Mouse (Mus musculus): ENCODE data around the gene Grpel1. TPM values are rescaled to one million over a fixed set of nuclear protein-coding genes. Genes with fewer than 3 reads are reported as not detected.

The Grpel1 gene
- polyA plus RNA-seq, 1 experiment = 17.4 TPM

DNA sequence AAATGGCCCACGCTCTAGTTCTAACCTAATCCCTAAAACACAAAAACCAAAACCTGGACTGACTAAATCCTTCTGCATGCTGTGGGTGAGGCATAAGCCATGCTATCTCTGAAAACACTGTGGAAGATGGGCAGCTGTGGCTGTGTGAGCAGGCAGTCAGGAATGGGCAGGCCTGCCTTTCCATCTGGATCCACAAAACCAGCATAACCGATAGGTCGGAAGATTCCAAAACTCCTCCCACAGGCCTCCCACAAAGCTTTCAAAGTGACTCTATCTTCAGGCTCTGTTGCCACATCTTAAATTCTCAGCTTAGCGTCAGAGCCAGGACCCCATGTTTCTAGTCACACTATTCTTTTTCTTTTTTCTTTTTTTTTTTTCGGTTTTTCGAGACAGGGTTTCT lies 29.1 kb downstream of the Grpel1 start:
- H3K4me1 ChIP-seq = peaks cover 11% of the 10 kb centered on the region; the same call in 1 of the 2 replicates
- no peak overlapping the region for H3K4me3 ChIP-seq (replicated peaks)
- peaks cover 84% of the 10 kb centered on the region for H3K36me3 ChIP-seq (replicated peaks; ENCODE audit: low read length)
- TF ChIP-seq FLI1 (IDR thresholded peaks at IDR 0.05; ENCODE audit: low read length) (no peak), GATA1 (IDR thresholded peaks at IDR 0.05; ENCODE audit: borderline replicate concordance, low read length) (no peak)
- H3K9me3 ChIP-seq = no peaks in the 10 kb centered on the region
- H3K27me3 ChIP-seq (replicated peaks) = no peaks in the 10 kb centered on the region

DNA sequence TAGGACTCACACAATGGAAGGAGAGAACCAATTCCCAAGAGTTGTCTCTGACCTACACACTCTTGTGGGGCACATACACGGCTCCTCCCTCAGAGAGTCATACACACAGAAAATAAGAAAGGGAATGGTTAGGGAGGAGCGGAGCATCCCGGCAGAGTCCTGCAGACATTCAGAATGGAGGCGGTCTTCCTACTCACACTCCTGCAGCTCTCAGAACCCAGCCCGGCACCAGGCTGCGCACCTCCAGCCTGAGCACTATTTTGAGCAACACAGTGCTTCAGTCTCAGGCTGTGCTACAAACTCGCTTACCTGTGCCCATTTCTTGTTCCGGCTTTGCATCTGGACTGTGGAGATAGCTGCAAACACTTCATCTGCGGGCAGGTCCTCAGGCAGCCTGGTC lies 29.9 kb downstream of the Grpel1 start:
- peaks cover 5% of the 10 kb centered on the region; the same call in 1 of the 2 replicates for H3K4me1 ChIP-seq
- TF ChIP-seq FLI1 (IDR thresholded peaks at IDR 0.05; ENCODE audit: low read length) (no peak), GATA1 (IDR thresholded peaks at IDR 0.05; ENCODE audit: borderline replicate concordance, low read length) (no peak)
- no peaks in the 10 kb centered on the region for H3K9me3 ChIP-seq
- H3K27me3 ChIP-seq (replicated peaks) = no peaks in the 10 kb centered on the region
- peaks cover 82% of the 10 kb centered on the region for H3K36me3 ChIP-seq (replicated peaks; ENCODE audit: low read length)
- H3K4me3 ChIP-seq (replicated peaks) = no peak overlapping the region

DNA sequence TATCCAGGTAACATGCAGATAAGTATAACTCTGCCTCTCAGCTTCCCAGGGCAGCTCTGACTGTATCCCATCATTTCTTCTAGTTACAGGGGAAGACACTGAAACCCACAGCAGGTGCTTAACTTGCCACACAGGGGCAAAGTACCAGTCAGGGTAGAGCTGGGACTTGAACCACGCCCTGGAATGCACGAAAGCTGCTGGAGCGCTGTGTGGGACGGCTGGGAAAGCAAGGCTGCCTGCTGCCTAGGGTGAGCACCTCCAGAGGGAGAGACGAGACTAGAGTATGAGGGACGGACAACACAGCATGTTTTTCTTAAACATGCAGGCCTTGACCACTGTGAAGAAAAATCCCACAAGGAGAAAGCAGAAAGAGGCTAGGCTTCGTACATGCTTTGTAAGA lies 40.4 kb downstream of the Grpel1 start:
- H3K36me3 ChIP-seq (replicated peaks; ENCODE audit: low read length) = peaks cover 100% of the 10 kb centered on the region
- TF ChIP-seq FLI1 (IDR thresholded peaks at IDR 0.05; ENCODE audit: low read length) (no peak), GATA1 (IDR thresholded peaks at IDR 0.05; ENCODE audit: borderline replicate concordance, low read length) (no peak)

DNA sequence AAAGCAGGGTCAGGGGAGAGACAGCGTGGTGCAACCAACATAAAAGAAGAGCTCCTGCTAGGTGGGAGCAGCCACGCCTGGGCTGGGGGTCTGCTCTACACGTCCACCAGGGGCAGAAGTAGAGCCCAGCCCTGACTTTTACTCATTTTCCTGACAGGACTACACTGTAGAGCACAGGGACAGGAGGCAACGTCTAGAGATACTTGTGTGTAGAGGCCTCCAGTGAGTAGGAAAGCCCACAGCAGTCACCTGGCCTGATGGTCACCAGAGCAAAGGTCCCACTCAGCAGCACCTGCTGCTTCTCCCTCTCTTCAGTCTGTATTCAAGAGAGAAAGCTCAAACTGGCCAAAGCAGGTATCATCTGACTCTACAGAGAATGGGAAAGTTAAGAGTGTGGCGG lies 40.8 kb downstream of the Grpel1 start:
- TF ChIP-seq GATA1 (IDR thresholded peaks at IDR 0.05; ENCODE audit: borderline replicate concordance, low read length) (no peak), FLI1 (IDR thresholded peaks at IDR 0.05; ENCODE audit: low read length) (no peak)
- no peaks in the 10 kb centered on the region for H3K27me3 ChIP-seq (replicated peaks)
- H3K4me1 ChIP-seq = peaks cover 28% of the 10 kb centered on the region
- H3K4me3 ChIP-seq (replicated peaks) = no peak overlapping the region
- no peaks in the 10 kb centered on the region for H3K9me3 ChIP-seq
- peaks cover 100% of the 10 kb centered on the region for H3K36me3 ChIP-seq (replicated peaks; ENCODE audit: low read length)

More for the DNA sequence above, 40.4 kb downstream of the Grpel1 start:
- H3K4me3 ChIP-seq (replicated peaks) = no peak overlapping the region
- no peaks in the 10 kb centered on the region for H3K27me3 ChIP-seq (replicated peaks)
- H3K4me1 ChIP-seq = peaks cover 28% of the 10 kb centered on the region
- H3K9me3 ChIP-seq = no peaks in the 10 kb centered on the region

DNA sequence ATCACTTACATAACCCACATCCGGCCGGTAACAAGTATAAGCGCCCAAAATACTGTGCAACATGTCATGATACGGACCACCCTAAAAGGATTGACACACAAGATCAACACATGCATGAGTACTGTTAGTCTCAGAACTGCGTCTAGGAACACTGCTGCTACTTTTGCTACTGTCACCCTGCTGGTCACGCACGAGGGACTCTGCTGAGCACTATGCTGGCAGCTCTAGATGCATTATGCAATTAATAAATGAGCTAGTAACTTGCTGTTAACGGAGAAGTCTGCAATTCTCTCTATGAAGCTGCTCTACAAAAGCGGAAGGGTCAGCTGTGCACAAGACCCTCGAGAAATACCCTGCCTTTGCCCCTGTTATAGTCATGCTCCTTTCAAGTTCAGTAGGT lies 43.6 kb downstream of the Grpel1 start:
- peaks cover 100% of the 10 kb centered on the region for H3K36me3 ChIP-seq (replicated peaks; ENCODE audit: low read length)
- TF ChIP-seq GATA1 (IDR thresholded peaks at IDR 0.05; ENCODE audit: borderline replicate concordance, low read length) (no peak), FLI1 (IDR thresholded peaks at IDR 0.05; ENCODE audit: low read length) (no peak)

DNA sequence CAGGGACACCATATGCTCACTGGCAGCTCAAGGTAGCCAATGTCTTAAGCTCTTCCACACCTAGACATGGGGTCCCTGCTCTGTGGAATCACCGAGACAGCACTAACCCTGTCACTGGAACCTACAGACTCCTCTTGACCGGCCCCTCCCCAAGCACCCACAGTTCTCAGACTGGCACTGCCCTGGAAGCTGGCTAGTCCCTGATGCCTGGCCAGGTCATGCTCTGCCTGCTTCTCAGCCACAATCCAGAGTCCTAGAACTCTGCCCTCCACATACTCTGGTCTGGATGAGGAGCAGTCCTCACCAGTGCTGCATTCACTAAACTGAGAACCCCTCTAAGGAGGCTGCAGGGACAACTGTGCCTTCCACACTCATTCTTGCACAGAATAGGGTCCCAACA lies 46.2 kb downstream of the Grpel1 start:
- H3K9me3 ChIP-seq = no peaks in the 10 kb centered on the region
- peaks cover 97% of the 10 kb centered on the region for H3K36me3 ChIP-seq (replicated peaks; ENCODE audit: low read length)
- no peaks in the 10 kb centered on the region for H3K27me3 ChIP-seq (replicated peaks)
- H3K4me3 ChIP-seq (replicated peaks) = no peak overlapping the region
- TF ChIP-seq GATA1 (IDR thresholded peaks at IDR 0.05; ENCODE audit: borderline replicate concordance, low read length) = no peak
- no peak for TF ChIP-seq FLI1 (IDR thresholded peaks at IDR 0.05; ENCODE audit: low read length)
- H3K4me1 ChIP-seq = peaks cover 25% of the 10 kb centered on the region

More for the DNA sequence above, 43.6 kb downstream of the Grpel1 start:
- no peak overlapping the region for H3K4me3 ChIP-seq (replicated peaks)
- no peaks in the 10 kb centered on the region for H3K27me3 ChIP-seq (replicated peaks)
- no peaks in the 10 kb centered on the region for H3K9me3 ChIP-seq
- H3K4me1 ChIP-seq = peaks cover 18% of the 10 kb centered on the region; the same call in 1 of the 2 replicates

DNA sequence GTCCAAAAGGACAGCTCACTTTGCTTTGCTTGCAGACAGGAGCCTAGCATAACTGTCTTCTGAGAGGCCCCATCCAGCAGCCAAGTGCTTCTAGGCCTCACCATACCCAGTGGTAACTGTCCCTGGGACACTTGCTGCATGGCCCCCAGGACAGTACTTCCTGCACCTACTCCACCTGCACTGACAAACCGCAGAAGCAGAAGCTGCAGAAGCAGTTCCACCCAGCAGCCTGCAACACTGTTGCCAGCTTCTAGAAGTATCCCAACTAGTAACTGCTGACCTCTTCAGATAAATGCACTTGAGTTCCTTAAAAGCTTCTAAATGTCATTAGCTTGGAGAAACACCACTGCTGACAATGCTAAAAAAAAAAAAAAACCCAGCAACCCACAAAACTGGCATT lies 50.3 kb downstream of the Grpel1 start:
- H3K27me3 ChIP-seq (replicated peaks) = no peaks in the 10 kb centered on the region
- H3K36me3 ChIP-seq (replicated peaks; ENCODE audit: low read length) = peaks cover 97% of the 10 kb centered on the region
- H3K4me1 ChIP-seq = peaks cover 40% of the 10 kb centered on the region
- TF ChIP-seq GATA1 (IDR thresholded peaks at IDR 0.05; ENCODE audit: borderline replicate concordance, low read length) (no peak), FLI1 (IDR thresholded peaks at IDR 0.05; ENCODE audit: low read length) (no peak)
- no peaks in the 10 kb centered on the region for H3K9me3 ChIP-seq
- no peak overlapping the region for H3K4me3 ChIP-seq (replicated peaks)

DNA sequence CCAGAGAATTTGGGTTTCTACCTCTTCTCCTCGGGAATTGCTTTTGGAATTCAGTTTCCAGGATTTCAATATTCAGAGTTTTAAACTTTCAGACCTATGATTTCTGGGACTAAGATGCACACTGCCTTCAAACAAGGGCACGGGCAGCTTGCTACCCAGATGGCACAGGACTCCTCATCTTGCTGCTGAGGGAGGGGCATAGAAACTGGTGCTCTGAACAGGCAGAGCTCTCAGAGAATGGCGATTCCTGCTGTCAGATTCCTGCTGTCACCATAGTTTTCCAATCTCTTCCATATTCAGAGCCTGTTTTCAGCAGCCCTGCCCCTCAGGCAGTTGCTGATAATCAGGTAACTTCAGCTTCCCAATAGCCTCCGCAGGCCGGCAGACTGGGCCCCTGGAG lies 50.8 kb downstream of the Grpel1 start:
- Histone ChIP-seq H3K27me3 (replicated peaks) (no peaks in the 10 kb centered on the region), H3K4me1 (peaks cover 45% of the 10 kb centered on the region), H3K4me3 (replicated peaks) (no peak overlapping the region), H3K36me3 (replicated peaks; ENCODE audit: low read length) (peaks cover 97% of the 10 kb centered on the region), H3K9me3 (no peaks in the 10 kb centered on the region)
- no peak for TF ChIP-seq FLI1 (IDR thresholded peaks at IDR 0.05; ENCODE audit: low read length)
- TF ChIP-seq GATA1 (IDR thresholded peaks at IDR 0.05; ENCODE audit: borderline replicate concordance, low read length) = no peak

DNA sequence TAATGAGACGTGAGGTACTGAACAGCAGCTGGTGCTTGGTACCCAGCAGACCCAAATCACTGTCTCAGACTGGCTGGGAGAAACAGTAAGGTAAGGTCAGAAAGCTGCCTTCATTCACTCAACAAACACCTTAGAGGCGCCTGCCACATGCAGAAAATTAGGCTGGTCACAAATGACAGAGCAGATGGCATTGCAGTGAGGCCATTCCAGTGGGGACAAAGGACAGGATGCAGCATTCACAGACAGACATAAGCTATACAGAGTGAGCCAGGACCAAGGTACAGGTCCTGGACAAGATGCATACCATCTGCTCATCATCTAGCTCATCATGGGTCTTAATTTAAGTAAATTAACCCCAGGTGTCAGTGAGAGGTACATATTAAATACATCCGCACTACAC lies 52.8 kb downstream of the Grpel1 start:
- H3K9me3 ChIP-seq = no peaks in the 10 kb centered on the region
- no peak for TF ChIP-seq FLI1 (IDR thresholded peaks at IDR 0.05; ENCODE audit: low read length)
- no peak for TF ChIP-seq GATA1 (IDR thresholded peaks at IDR 0.05; ENCODE audit: borderline replicate concordance, low read length)
- H3K4me3 ChIP-seq (replicated peaks) = no peak overlapping the region
- peaks cover 52% of the 10 kb centered on the region for H3K4me1 ChIP-seq
- no peaks in the 10 kb centered on the region for H3K27me3 ChIP-seq (replicated peaks)
- peaks cover 97% of the 10 kb centered on the region for H3K36me3 ChIP-seq (replicated peaks; ENCODE audit: low read length)

DNA sequence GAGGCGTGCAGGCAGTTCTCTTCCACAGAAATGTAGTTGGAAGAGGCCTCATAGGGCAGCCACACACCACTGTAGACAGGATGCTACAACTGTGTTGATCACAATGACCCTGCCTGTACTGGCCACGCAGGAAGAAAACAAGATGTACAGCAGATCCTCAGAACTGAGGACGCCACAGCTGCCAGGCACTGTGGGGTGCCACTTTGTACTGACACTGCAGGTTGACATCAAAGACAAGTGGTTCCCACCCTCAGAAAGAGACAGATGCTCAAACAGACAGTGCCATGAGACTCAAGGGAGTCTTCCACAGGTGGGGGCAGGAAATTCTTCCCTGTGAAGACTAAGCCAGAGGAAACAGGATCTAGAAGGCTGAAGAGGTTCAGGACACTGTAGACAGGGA lies 55.0 kb downstream of the Grpel1 start:
- no peaks in the 10 kb centered on the region for H3K9me3 ChIP-seq
- peaks cover 73% of the 10 kb centered on the region for H3K4me1 ChIP-seq
- no peak overlapping the region for H3K4me3 ChIP-seq (replicated peaks)
- no peak for TF ChIP-seq GATA1 (IDR thresholded peaks at IDR 0.05; ENCODE audit: borderline replicate concordance, low read length)
- TF ChIP-seq FLI1 (IDR thresholded peaks at IDR 0.05; ENCODE audit: low read length) = no peak
- no peaks in the 10 kb centered on the region for H3K27me3 ChIP-seq (replicated peaks)
- peaks cover 99% of the 10 kb centered on the region for H3K36me3 ChIP-seq (replicated peaks; ENCODE audit: low read length)

DNA sequence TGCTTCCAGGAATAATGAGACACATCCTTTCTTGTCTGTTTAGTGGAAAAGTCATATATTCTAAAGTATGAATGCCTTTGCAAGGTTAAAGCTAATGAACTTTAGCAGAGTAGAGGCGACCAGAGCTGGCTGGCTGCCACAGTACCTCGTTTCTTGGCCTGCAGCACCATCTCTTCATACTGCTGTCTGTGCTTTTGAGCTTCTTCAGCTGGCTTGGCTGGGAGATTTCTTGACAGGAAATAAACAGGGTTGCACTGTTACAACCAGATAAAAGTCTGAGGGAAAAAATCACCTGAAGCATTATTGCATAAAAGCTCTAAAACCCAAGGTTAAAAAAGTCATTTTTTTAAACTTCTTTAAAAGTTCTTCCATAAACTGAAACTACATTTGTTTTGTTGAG lies 58.0 kb downstream of the Grpel1 start:
- no peak for TF ChIP-seq FLI1 (IDR thresholded peaks at IDR 0.05; ENCODE audit: low read length)
- TF ChIP-seq GATA1 (IDR thresholded peaks at IDR 0.05; ENCODE audit: borderline replicate concordance, low read length) = no peak
- Histone ChIP-seq H3K4me3 (replicated peaks) (peak overlapping the region; percentile 67), H3K27me3 (replicated peaks) (no peaks in the 10 kb centered on the region), H3K4me1 (peaks cover 83% of the 10 kb centered on the region), H3K36me3 (replicated peaks; ENCODE audit: low read length) (peaks cover 98% of the 10 kb centered on the region), H3K9me3 (no peaks in the 10 kb centered on the region)
